Mouse (Mus musculus) liver, embryonic 16.5 days (tissue): ENCODE measurements around the gene Olfr573-ps1. TPM values are rescaled to one million over a fixed set of nuclear protein-coding genes. Genes with fewer than 3 reads are reported as not detected.
A peak's percentile ranks its signal among the peaks of the same experiment; 100 is the strongest.

ENCODE experiments used
- ATAC-seq: fragments of 200-750 bp; cut with Nextera tagmentation; 2 replicates; pipeline ENCODE4 v1.8.0; 2017; ENCODE audit warnings: low read depth, mild to moderate bottlenecking, moderate number of reproducible peaks, moderate library complexity
- H3K27ac ChIP-seq: fragments of 300-500 bp; sonication (generic); 2 replicates; pipeline ENCODE4 v1.5.1; 2014; ENCODE audit warnings: mild to moderate bottlenecking, low read length
- H3K27me3 ChIP-seq: fragments of 300-500 bp; sonication (generic); 2 replicates; pipeline ENCODE4 v1.6.1; 2014; ENCODE audit warnings: low read depth, low read length, mixed read lengths; ENCODE audit not compliant: control insufficient read depth, insufficient read depth
- H3K36me3 ChIP-seq: fragments of 300-500 bp; sonication (generic); 2 replicates; pipeline ENCODE4 v1.6.1; 2014; ENCODE audit warnings: mild to moderate bottlenecking; ENCODE audit not compliant: control insufficient read depth, insufficient read depth
- H3K4me1 ChIP-seq: fragments of 300-500 bp; sonication (generic); 2 replicates; pipeline ENCODE4 v1.6.1; 2014; ENCODE audit warnings: low read depth, low read length, mixed read lengths; ENCODE audit not compliant: control insufficient read depth
- H3K4me2 ChIP-seq: fragments of 300-500 bp; sonication (generic); 2 replicates; pipeline ENCODE4 v1.6.1; 2014; ENCODE audit warnings: low read depth, low read length, mixed read lengths
- H3K4me3 ChIP-seq: fragments of 300-500 bp; sonication (generic); 2 replicates; pipeline ENCODE4 v1.5.1; 2014; ENCODE audit warnings: low read depth, mild to moderate bottlenecking, low read length
- H3K9ac ChIP-seq: fragments of 300-500 bp; sonication (generic); 2 replicates; pipeline ENCODE4 v1.6.1; 2014; ENCODE audit warnings: low read depth, low read length
- H3K9me3 ChIP-seq: fragments of 300-500 bp; sonication (generic); replicated peaks from 2 replicates; pipeline ENCODE4 v1.6.1; 2016; ENCODE audit warnings: low read length; ENCODE audit not compliant: control insufficient read depth
- WGBS: fragments of 180-500 bp; shearing (Covaris S2); extraction: QIAGEN DNeasy Blood & Tissue Kit; methylation state at CpG from one replicate; pipeline ENCODE4 v1.1.7; 2014; ENCODE audit not compliant: insufficient replicate concordance; 5-methylcytosine and 5-hydroxymethylcytosine counted together
- polyA plus RNA-seq: library from polyadenylated mRNA; unstranded; fragments of >200 nt; fragmentation: Nextera tagmentation; extraction: Ambion mirVana; gene quantifications from 2 replicates; pipeline ENCODE4 v1.2.1, GENCODE M21; 2015

The Olfr573-ps1 gene
- polyA plus RNA-seq, 1 experiment from 2014 or later, result not detected

GRCm38 (mm10) chr7:102943417-102943816 lies 1.0 kb upstream of the Olfr573-ps1 start:
- Histone ChIP-seq H3K9ac (no peak overlapping the region), H3K4me3 (no peak overlapping the region), H3K27me3 (no peaks in the 10 kb centered on the region), H3K4me2 (no peak overlapping the region), H3K27ac (no peak overlapping the region), H3K9me3 (no peaks in the 10 kb centered on the region), H3K36me3 (no peaks in the 10 kb centered on the region), H3K4me1 (no peaks in the 10 kb centered on the region)
- ATAC-seq, result peak; percentile 87
- WGBS, result 54% methylated on average over 1 of the region's 1 CpGs

- ATAC-seq, result no peak
- H3K4me2 ChIP-seq, result no peak overlapping the region
- 34% methylated on average over 3 of the region's 3 CpGs for WGBS
Measured at GRCm38 (mm10) chr7:102927105-102927504, 15.3 kb downstream of the Olfr573-ps1 start.

GRCm38 (mm10) chr7:102924109-102924508 lies 18.3 kb downstream of the Olfr573-ps1 start, which contains the start of gene Olfr572:
Gene Olfr572 (plus strand): TSS chr7:102924409.
- Histone ChIP-seq H3K27ac (no peak within 1 kb of the TSS), H3K9ac (no peak within 1 kb of the TSS), H3K4me1 (no peaks in the 10 kb centered on the region), H3K4me3 (no peak within 1 kb of the TSS), H3K9me3 (no peaks in the 10 kb centered on the region), H3K27me3 (no peaks in the 10 kb centered on the region), H3K36me3 (no peaks in the 10 kb centered on the region), H3K4me2 (no peak within 1 kb of the TSS)
- ATAC-seq, result no peak
- WGBS, result 52% methylated on average over 1 of the region's 1 CpGs

More at GRCm38 (mm10) chr7:102927105-102927504, 15.3 kb downstream of the Olfr573-ps1 start:
- H3K4me3 ChIP-seq, result no peak overlapping the region
- H3K9ac ChIP-seq, result no peak overlapping the region
- no peak overlapping the region for H3K27ac ChIP-seq
- H3K36me3 ChIP-seq, result no peaks in the 10 kb centered on the region
- no peaks in the 10 kb centered on the region for H3K27me3 ChIP-seq
- no peaks in the 10 kb centered on the region for H3K4me1 ChIP-seq
- H3K9me3 ChIP-seq, result no peaks in the 10 kb centered on the region

- Histone ChIP-seq H3K36me3 (no peaks in the 10 kb centered on the region), H3K9me3 (no peaks in the 10 kb centered on the region), H3K27ac (no peak overlapping the region), H3K4me3 (no peak overlapping the region), H3K4me2 (no peak overlapping the region), H3K9ac (no peak overlapping the region), H3K4me1 (no peaks in the 10 kb centered on the region), H3K27me3 (no peaks in the 10 kb centered on the region)
- no peak for ATAC-seq
- WGBS, result 9% methylated on average over 1 of the region's 1 CpGs
Measured at GRCm38 (mm10) chr7:102919632-102920031, 22.7 kb downstream of the Olfr573-ps1 start.

- no peaks in the 10 kb centered on the region for H3K27me3 ChIP-seq
- no peak within 1 kb of the TSS for H3K27ac ChIP-seq
- H3K4me3 ChIP-seq, result no peak within 1 kb of the TSS
- no peak for ATAC-seq
- no peak within 1 kb of the TSS for H3K9ac ChIP-seq
- no peak within 1 kb of the TSS for H3K4me2 ChIP-seq
- H3K9me3 ChIP-seq, result no peaks in the 10 kb centered on the region
- H3K4me1 ChIP-seq, result no peaks in the 10 kb centered on the region
- no peaks in the 10 kb centered on the region for H3K36me3 ChIP-seq
- WGBS, result 42% methylated on average over 4 of the region's 4 CpGs
Measured at GRCm38 (mm10) chr7:102917032-102917875, 25.1 kb downstream of the Olfr573-ps1 start, which contains the start of gene Olfr571. Gene Olfr571 (minus strand): TSS chr7:102917536.

GRCm38 (mm10) chr7:102916405-102916804 lies 26.0 kb downstream of the Olfr573-ps1 start:
- H3K9me3 ChIP-seq, result no peaks in the 10 kb centered on the region
- no peaks in the 10 kb centered on the region for H3K4me1 ChIP-seq
- H3K4me2 ChIP-seq, result no peak overlapping the region
- H3K4me3 ChIP-seq, result no peak overlapping the region
- H3K27ac ChIP-seq, result no peak overlapping the region
- H3K9ac ChIP-seq, result no peak overlapping the region
- H3K36me3 ChIP-seq, result no peaks in the 10 kb centered on the region
- WGBS, result 50% methylated on average over 5 of the region's 5 CpGs
- no peak for ATAC-seq
- H3K27me3 ChIP-seq, result no peaks in the 10 kb centered on the region

GRCm38 (mm10) chr7:102915261-102915660 lies 27.1 kb downstream of the Olfr573-ps1 start:
- Histone ChIP-seq H3K27me3 (no peaks in the 10 kb centered on the region), H3K9me3 (no peaks in the 10 kb centered on the region), H3K36me3 (no peaks in the 10 kb centered on the region), H3K4me2 (no peak overlapping the region), H3K4me3 (no peak overlapping the region), H3K4me1 (no peaks in the 10 kb centered on the region), H3K9ac (no peak overlapping the region), H3K27ac (no peak overlapping the region)
- 14% methylated on average over 1 of the region's 1 CpGs for WGBS
- ATAC-seq, result no peak

Other genes starting within 250 kb of the Olfr573-ps1 start
- gene Olfr557, start 246.7 kb downstream of the Olfr573-ps1 start, polyA plus RNA-seq, result not detected in 2 replicates
- gene Olfr558, start 240.4 kb downstream of the Olfr573-ps1 start, polyA plus RNA-seq, result not detected in 2 replicates
- gene Olfr33, start 223.5 kb downstream of the Olfr573-ps1 start, polyA plus RNA-seq, result not detected in 2 replicates
- gene Olfr559, start 215.1 kb downstream of the Olfr573-ps1 start, polyA plus RNA-seq, result not detected in 2 replicates
- not detected in 2 replicates for gene Olfr560, start 183.2 kb downstream of the Olfr573-ps1 start, polyA plus RNA-seq
- gene Olfr78, start 183.1 kb downstream of the Olfr573-ps1 start, polyA plus RNA-seq, result 0.02 and 0.04 TPM in 2 replicates
- gene Olfr561, start 171.4 kb downstream of the Olfr573-ps1 start, polyA plus RNA-seq, result not detected in 2 replicates
- gene Olfr564, start 139.1 kb downstream of the Olfr573-ps1 start, polyA plus RNA-seq, result not detected in 2 replicates
- gene Olfr566, start 83.8 kb downstream of the Olfr573-ps1 start, polyA plus RNA-seq, result not detected in 2 replicates
- gene Olfr568, start 65.5 kb downstream of the Olfr573-ps1 start, polyA plus RNA-seq, result not detected in 2 replicates
- not detected in 2 replicates for gene Olfr569, start 51.7 kb downstream of the Olfr573-ps1 start, polyA plus RNA-seq
- not detected in 2 replicates for gene Olfr570, start 48.0 kb downstream of the Olfr573-ps1 start, polyA plus RNA-seq
- gene Olfr571, start 25.0 kb downstream of the Olfr573-ps1 start, polyA plus RNA-seq, result not detected in 2 replicates
- gene Olfr572, start 18.2 kb downstream of the Olfr573-ps1 start, polyA plus RNA-seq, result not detected in 2 replicates
- not detected in 2 replicates for gene Olfr574, start 5.9 kb upstream of the Olfr573-ps1 start, polyA plus RNA-seq
- gene Olfr575, start 16.2 kb upstream of the Olfr573-ps1 start, polyA plus RNA-seq, result not detected in 2 replicates
- gene Olfr576, start 20.1 kb upstream of the Olfr573-ps1 start, polyA plus RNA-seq, result not detected in 2 replicates
- gene Olfr577, start 33.4 kb upstream of the Olfr573-ps1 start, polyA plus RNA-seq, result not detected in 2 replicates
- not detected in 2 replicates for gene Olfr578, start 46.7 kb upstream of the Olfr573-ps1 start, polyA plus RNA-seq
- not detected in 2 replicates for gene Olfr582, start 95.4 kb upstream of the Olfr573-ps1 start, polyA plus RNA-seq
- gene Olfr583, start 108.7 kb upstream of the Olfr573-ps1 start, polyA plus RNA-seq, result not detected in 2 replicates
- gene Olfr584, start 139.3 kb upstream of the Olfr573-ps1 start, polyA plus RNA-seq, result not detected in 2 replicates
- gene Olfr585, start 155.1 kb upstream of the Olfr573-ps1 start, polyA plus RNA-seq, result not detected in 2 replicates
- not detected in 2 replicates for gene Olfr586, start 183.1 kb upstream of the Olfr573-ps1 start, polyA plus RNA-seq
- gene Olfr588-ps1, start 198.3 kb upstream of the Olfr573-ps1 start, polyA plus RNA-seq, result not detected in 2 replicates
- not detected in 2 replicates for gene Olfr589, start 213.8 kb upstream of the Olfr573-ps1 start, polyA plus RNA-seq
- gene Olfr591, start 235.8 kb upstream of the Olfr573-ps1 start, polyA plus RNA-seq, result not detected in 2 replicates
- not detected in 2 replicates for gene Olfr592, start 242.2 kb upstream of the Olfr573-ps1 start, polyA plus RNA-seq